Mouse (Mus musculus): Measurements from ENCODE around the gene Rap1a.

Rap1a gene

GRCm38 (mm10) chr3:105801191-105802166 lies at the start of gene Rap1a:
Gene Rap1a, minus strand, starts transcription at chr3:105801336.
- peak; percentile 85 for DNase-seq (ENCODE audit: low spot score)

- DNase-seq (ENCODE audit: low spot score): no peak
Observed at GRCm38 (mm10) chr3:105846294-105847069, 45.3 kb upstream of the Rap1a start.

- no peak for DNase-seq (ENCODE audit: low spot score)
Observed at GRCm38 (mm10) chr3:105839836-105840235, 38.7 kb upstream of the Rap1a start.

GRCm38 (mm10) chr3:105838655-105839054 lies 37.5 kb upstream of the Rap1a start:
- no peak for DNase-seq (ENCODE audit: low spot score)

GRCm38 (mm10) chr3:105836883-105837282 lies 35.7 kb upstream of the Rap1a start:
- DNase-seq (ENCODE audit: low spot score): no peak

- no peak for DNase-seq (ENCODE audit: low spot score)
Observed at GRCm38 (mm10) chr3:105835875-105836274, 34.7 kb upstream of the Rap1a start.

GRCm38 (mm10) chr3:105831584-105831983 lies 30.4 kb upstream of the Rap1a start:
- no peak for DNase-seq (ENCODE audit: low spot score)

- DNase-seq (ENCODE audit: low spot score): peak; percentile 49
Observed at GRCm38 (mm10) chr3:105825501-105826161, 24.5 kb upstream of the Rap1a start.

GRCm38 (mm10) chr3:105824704-105825103 lies 23.6 kb upstream of the Rap1a start:
- no peak for DNase-seq (ENCODE audit: low spot score)

- DNase-seq (ENCODE audit: low spot score): no peak
Observed at GRCm38 (mm10) chr3:105824103-105824502, 23.0 kb upstream of the Rap1a start.

- DNase-seq (ENCODE audit: low spot score): no peak
Observed at GRCm38 (mm10) chr3:105823609-105824008, 22.5 kb upstream of the Rap1a start.

- no peak for DNase-seq (ENCODE audit: low spot score)
Observed at GRCm38 (mm10) chr3:105821504-105821903, 20.4 kb upstream of the Rap1a start.

- DNase-seq (ENCODE audit: low spot score): no peak
Observed at GRCm38 (mm10) chr3:105820272-105820671, 19.1 kb upstream of the Rap1a start.

GRCm38 (mm10) chr3:105818130-105819004 lies 17.2 kb upstream of the Rap1a start:
- DNase-seq (ENCODE audit: low spot score): no peak

- no peak for DNase-seq (ENCODE audit: low spot score)
Observed at GRCm38 (mm10) chr3:105816089-105816488, 15.0 kb upstream of the Rap1a start.

GRCm38 (mm10) chr3:105815236-105815904 lies 14.2 kb upstream of the Rap1a start:
- DNase-seq (ENCODE audit: low spot score): no peak

GRCm38 (mm10) chr3:105811146-105811545 lies 10.0 kb upstream of the Rap1a start:
- no peak for DNase-seq (ENCODE audit: low spot score)

- DNase-seq (ENCODE audit: low spot score): peak; percentile 47
Observed at GRCm38 (mm10) chr3:105808179-105809037, 7.3 kb upstream of the Rap1a start.

GRCm38 (mm10) chr3:105807672-105808071 lies 6.5 kb upstream of the Rap1a start:
- no peak for DNase-seq (ENCODE audit: low spot score)
